Mouse (Mus musculus) CH12.LX (cell line): ENCODE results near the gene Baiap3. TPM values are rescaled to one million over a fixed set of nuclear protein-coding genes. Genes with fewer than 3 reads are reported as not detected.

Experiments
- DNase-seq: peaks from one replicate; pipeline ENCODE4 v3.0.0-alpha.2; 2013; ENCODE audit errors: extremely low read depth
- H3K27ac ChIP-seq: 2 replicates; pipeline ENCODE4 v1.5.1; 2012; ENCODE audit warnings: low read depth, mild to moderate bottlenecking, control low read depth, moderate library complexity; ENCODE audit not compliant: insufficient read depth
- H3K27me3 ChIP-seq: replicated peaks from 2 replicates; pipeline ENCODE3; 2012; ENCODE audit warnings: inconsistent platforms
- H3K36me3 ChIP-seq, 2 experiments: replicated peaks in 1 of 2; 2 replicates each; pipeline versions ENCODE3 to v1.6.1; 2012; ENCODE audit warnings: inconsistent platforms in 1 of 2, low read length in 1 of 2, mild to moderate bottlenecking in 1 of 2, mixed read lengths in 1 of 2, moderate library complexity in 1 of 2; ENCODE audit not compliant: control insufficient read depth in 1 of 2, insufficient read depth in 1 of 2
- H3K4me1 ChIP-seq, 2 experiments: 2 replicates each; pipeline ENCODE4 v1.6.1; 2012; ENCODE audit warnings: inconsistent platforms in 1 of 2, moderate library complexity in 1 of 2; ENCODE audit not compliant: insufficient read depth in 2 of 2, control insufficient read depth in 1 of 2
- H3K4me2 ChIP-seq: 2 replicates; pipeline ENCODE4 v1.6.1; 2012; ENCODE audit warnings: low read depth, mild to moderate bottlenecking, control low read depth; ENCODE audit not compliant: poor library complexity, insufficient read depth, severe bottlenecking
- H3K4me3 ChIP-seq, 3 experiments: fragments of 150-350 bp in 1 of 3; sonication (generic) in 1 of 3; replicated peaks in 1 of 3; 2 replicates each; pipeline versions ENCODE3 to v1.5.1; 2011 to 2012; ENCODE audit warnings: low read depth in 2 of 3, low read length in 2 of 3, mild to moderate bottlenecking in 2 of 3, moderate library complexity in 2 of 3, control low read depth in 1 of 3, improper control_type of control experiment in 1 of 3, inconsistent platforms in 1 of 3, mixed read lengths in 1 of 3; ENCODE audit not compliant: poor library complexity in 1 of 3
- H3K79me2 ChIP-seq: replicated peaks from 2 replicates; pipeline ENCODE4 v1.6.1; 2012; ENCODE audit warnings: mild to moderate bottlenecking, moderate library complexity; ENCODE audit not compliant: control insufficient read depth, poor library complexity, insufficient read depth, severe bottlenecking; ENCODE audit errors: extremely low read depth
- H3K9ac ChIP-seq: 2 replicates; pipeline ENCODE4 v1.6.1; 2012; ENCODE audit warnings: low read depth, mild to moderate bottlenecking, control low read depth, moderate library complexity; ENCODE audit not compliant: insufficient read depth
- H3K9me3 ChIP-seq: replicated peaks from 2 replicates; pipeline ENCODE3; 2012; ENCODE audit warnings: low read length, inconsistent platforms, mixed read lengths
- BHLHE40 ChIP-seq: IDR thresholded peaks from 2 replicates; pipeline ENCODE4 v1.6.1; 2011; ENCODE audit warnings: mild to moderate bottlenecking, low read depth, low read length, improper control_type of control experiment
- CHD1 ChIP-seq: IDR thresholded peaks from 2 replicates; pipeline ENCODE4 v1.6.1; 2012; ENCODE audit warnings: low read depth, low read length, improper control_type of control experiment, inconsistent platforms
- CHD2 ChIP-seq: IDR thresholded peaks from 2 replicates; pipeline ENCODE4 v1.6.1; 2011; ENCODE audit warnings: low read length, improper control_type of control experiment
- CTCF ChIP-seq, 2 experiments: IDR thresholded peaks in 1 of 2; conservative IDR thresholded peaks in 1 of 2; 2 replicates each; pipeline ENCODE4 v1.5.1; 2011 to 2012; ENCODE audit warnings: low read depth in 2 of 2, low read length in 2 of 2, improper control_type of control experiment in 1 of 2, inconsistent platforms in 1 of 2, mild to moderate bottlenecking in 1 of 2, moderate library complexity in 1 of 2
- ELF1 ChIP-seq: IDR thresholded peaks from 2 replicates; pipeline ENCODE4 v1.6.1; 2014; ENCODE audit warnings: low read depth, mild to moderate bottlenecking, inconsistent platforms, low read length, improper control_type of control experiment
- EP300 ChIP-seq: IDR thresholded peaks from 2 replicates; pipeline ENCODE4 v1.6.1; 2011; ENCODE audit warnings: low read length, improper control_type of control experiment
- HCFC1 ChIP-seq: IDR thresholded peaks from 2 replicates; pipeline ENCODE4 v1.6.1; 2012; ENCODE audit warnings: low read depth, mild to moderate bottlenecking, inconsistent platforms, low read length, improper control_type of control experiment
- IRF4 ChIP-seq: IDR thresholded peaks from 2 replicates; pipeline ENCODE4 v1.6.1; 2014; ENCODE audit warnings: low read depth, mild to moderate bottlenecking, inconsistent platforms, low read length, improper control_type of control experiment
- JUND ChIP-seq: conservative IDR thresholded peaks from 2 replicates; pipeline ENCODE4 v1.6.1; 2011; ENCODE audit warnings: low read depth, low read length, improper control_type of control experiment
- MAFK ChIP-seq: IDR thresholded peaks from 2 replicates; pipeline ENCODE4 v1.6.1; 2011; ENCODE audit warnings: low read length, improper control_type of control experiment; ENCODE audit not compliant: insufficient replicate concordance
- MAX ChIP-seq: IDR thresholded peaks from 2 replicates; pipeline ENCODE4 v1.6.1; 2011; ENCODE audit warnings: low read length, improper control_type of control experiment
- MAZ ChIP-seq: IDR thresholded peaks from 2 replicates; pipeline ENCODE4 v1.6.1; 2012; ENCODE audit warnings: low read depth, mild to moderate bottlenecking, inconsistent platforms, low read length, improper control_type of control experiment, moderate library complexity
- MEF2A ChIP-seq: IDR thresholded peaks from 2 replicates; pipeline ENCODE4 v1.6.1; 2014; ENCODE audit warnings: low read depth, mild to moderate bottlenecking, inconsistent platforms, low read length, improper control_type of control experiment, borderline replicate concordance
- MXI1 ChIP-seq: IDR thresholded peaks from 2 replicates; pipeline ENCODE4 v1.6.1; 2011; ENCODE audit warnings: mild to moderate bottlenecking, low read depth, low read length, improper control_type of control experiment
- MYC ChIP-seq: IDR thresholded peaks from 2 replicates; pipeline ENCODE4 v1.6.1; 2011; ENCODE audit warnings: low read depth, mild to moderate bottlenecking, improper control_type of control experiment, low read length
- NELFE ChIP-seq: IDR thresholded peaks from 2 replicates; pipeline ENCODE4 v1.6.1; 2011; ENCODE audit warnings: low read depth, low read length, improper control_type of control experiment
- NRF1 ChIP-seq: IDR thresholded peaks from 2 replicates; pipeline ENCODE4 v1.6.1; 2014; ENCODE audit warnings: low read depth, mild to moderate bottlenecking, inconsistent platforms, low read length, improper control_type of control experiment, moderate library complexity
- PAX5 ChIP-seq: IDR thresholded peaks from 2 replicates; pipeline ENCODE4 v1.6.1; 2012; ENCODE audit warnings: low read length, inconsistent platforms, mixed read lengths
- POLR2A ChIP-seq: IDR thresholded peaks from 2 replicates; pipeline ENCODE4 v1.6.1; 2011; ENCODE audit warnings: low read depth, mild to moderate bottlenecking, improper control_type of control experiment, low read length
- RAD21 ChIP-seq: IDR thresholded peaks from 2 replicates; pipeline ENCODE4 v1.6.1; 2011; ENCODE audit warnings: low read depth, mild to moderate bottlenecking, low read length, improper control_type of control experiment, moderate library complexity
- SMC3 ChIP-seq: IDR thresholded peaks from 2 replicates; pipeline ENCODE4 v1.6.1; 2011; ENCODE audit warnings: low read depth, low read length, improper control_type of control experiment
- TBP ChIP-seq: conservative IDR thresholded peaks from 2 replicates; pipeline ENCODE4 v1.6.1; 2011; ENCODE audit warnings: low read depth, low read length, improper control_type of control experiment
- TCF12 ChIP-seq: IDR thresholded peaks from 2 replicates; pipeline ENCODE4 v1.6.1; 2014; ENCODE audit warnings: low read depth, mild to moderate bottlenecking, inconsistent platforms, low read length, improper control_type of control experiment
- UBTF ChIP-seq: IDR thresholded peaks from 2 replicates; pipeline ENCODE4 v1.6.1; 2012; ENCODE audit warnings: low read depth, mild to moderate bottlenecking, inconsistent platforms, low read length, improper control_type of control experiment, moderate library complexity
- USF2 ChIP-seq: conservative IDR thresholded peaks from 2 replicates; pipeline ENCODE4 v1.6.1; 2011; ENCODE audit warnings: low read depth, low read length, improper control_type of control experiment
- ZKSCAN1 ChIP-seq: IDR thresholded peaks from 2 replicates; pipeline ENCODE4 v1.6.1; 2012; ENCODE audit warnings: low read depth, inconsistent platforms, low read length, improper control_type of control experiment, borderline replicate concordance
- ZMIZ1 ChIP-seq: IDR thresholded peaks from 2 replicates; pipeline ENCODE4 v1.6.1; 2012; ENCODE audit warnings: low read depth, mild to moderate bottlenecking, inconsistent platforms, low read length, improper control_type of control experiment
- ZNF384 ChIP-seq: IDR thresholded peaks from 2 replicates; pipeline ENCODE4 v1.6.1; 2012; ENCODE audit warnings: low read depth, low read length, improper control_type of control experiment, inconsistent platforms
- dilution Hi-C: fragments of 300-500 bp; cut with MboI; formaldehyde crosslinking; loops from 2 replicates; pipeline ENCODE4 v1.14.3; 2020; ENCODE audit warnings: low sequenced_read_pairs; ENCODE audit not compliant: extremely low pct_unique_long_range_greater_than_20kb, extremely low pct_ligation_motif_present
- in situ Hi-C: fragments of 300-500 bp; cut with MboI; formaldehyde crosslinking; loops from 3 replicates; pipeline ENCODE4 v1.14.3; 2019; ENCODE audit warnings: low sequenced_read_pairs, low pct_ligation_motif_present, low pct_unique_long_range_greater_than_20kb, mixed read lengths
- polyA plus RNA-seq: library from polyadenylated mRNA; unstranded; fragments of >175 nt; gene quantifications from 2 replicates; pipeline ENCODE4 v1.2.1, GENCODE M21; 2012; ENCODE audit warnings: low read depth; ENCODE audit not compliant: insufficient read length
- total RNA-seq, 2 experiments: library from RNA; depleted of rRNA; stranded (reverse); fragments of 300-350 nt in 1 of 2; fragments of >200 nt in 1 of 2; gene quantifications; 2 replicates each; pipeline ENCODE4 v1.2.3; 2012 to 2014

Gene Baiap3
- total and polyA plus RNA-seq, 3 experiments: 0.19 to 0.21 TPM; not detected in 1

DNA sequence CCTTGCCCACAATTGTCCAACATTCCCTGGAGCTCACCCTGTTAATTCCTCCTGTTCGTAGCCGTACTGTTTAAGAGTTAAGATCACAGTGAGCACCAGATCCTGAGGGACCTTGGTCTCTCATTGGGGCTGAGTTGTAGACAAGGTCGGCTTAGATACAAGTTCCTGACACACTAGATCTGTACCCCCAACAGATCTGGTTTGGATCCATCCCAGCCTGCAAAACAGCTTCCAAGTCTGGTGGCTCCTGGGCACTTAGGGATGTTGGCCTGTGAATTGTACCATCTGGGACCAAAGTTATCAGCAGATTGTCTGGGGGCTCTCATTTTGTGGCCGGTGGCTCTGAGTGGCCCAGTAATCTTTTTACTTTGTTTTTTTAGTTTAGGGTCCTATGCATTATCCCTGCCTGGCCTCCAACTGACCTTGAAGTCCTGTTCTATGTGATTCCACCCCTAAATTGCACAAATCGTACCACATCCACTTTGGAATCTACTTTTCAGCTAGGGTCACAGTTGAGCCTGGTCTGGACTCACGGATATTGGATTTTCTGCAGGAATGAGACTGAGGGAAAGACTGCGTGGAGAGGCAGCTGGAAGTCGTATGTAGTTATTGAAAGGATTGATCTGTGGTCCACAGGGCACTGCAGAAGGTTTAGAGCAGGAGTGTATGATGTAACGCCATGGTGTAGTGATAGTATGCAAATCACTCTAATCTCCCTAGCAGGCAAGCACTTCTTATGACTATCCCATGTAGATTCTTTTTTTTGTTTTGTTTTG, 18.6 kb upstream of the Baiap3 start, which contains the start of gene Ube2i:
TSS of gene Ube2i (minus strand) at position 52 of the 776 bp plus-strand sequence.
- Histone ChIP-seq H3K9me3 (no peaks in the 10 kb centered on the region), H3K27me3 (peaks cover 23% of the 10 kb centered on the region), H3K4me1 (peaks cover 9 to 31% of the 10 kb centered on the region in 2 experiments), H3K79me2 (peaks cover 34% of the 10 kb centered on the region), H3K4me3 (peak within 1 kb of the TSS; percentile 98 to 100 (median 98)), H3K9ac (peak within 1 kb of the TSS; percentile 100), H3K27ac (peak within 1 kb of the TSS; percentile 88), H3K36me3 (peaks cover 2 to 17% of the 10 kb centered on the region in 2 experiments), H3K4me2 (peak within 1 kb of the TSS; percentile 49)
- dilution Hi-C loops: no loop called here
- no peak for TF ChIP-seq POLR2A
- no peak for TF ChIP-seq MYC
- no peak for TF ChIP-seq JUND
- TF ChIP-seq PAX5: no peak
- TF ChIP-seq SMC3: no peak
- TF ChIP-seq NELFE: no peak
- TF ChIP-seq RAD21: no peak
- no peak for TF ChIP-seq CTCF (conservative IDR thresholded peaks at IDR 0.05 in 1 of 2, IDR thresholded peaks at IDR 0.05 in 1 of 2; ENCODE audit: low read depth in 2 of 2, low read length in 2 of 2)
- no peak for TF ChIP-seq ZKSCAN1
- no peak for TF ChIP-seq MAX
- no peak for TF ChIP-seq ZNF384
- TF ChIP-seq CHD1: no peak
- no peak for TF ChIP-seq UBTF
- in situ Hi-C loops: loop anchor here (5.0 to 10.0 kb wide), 3 partner anchors 37 to 162 kb away; partner anchors contain the start of genes BC003965 and Unkl
- DNase-seq: no peak

DNA sequence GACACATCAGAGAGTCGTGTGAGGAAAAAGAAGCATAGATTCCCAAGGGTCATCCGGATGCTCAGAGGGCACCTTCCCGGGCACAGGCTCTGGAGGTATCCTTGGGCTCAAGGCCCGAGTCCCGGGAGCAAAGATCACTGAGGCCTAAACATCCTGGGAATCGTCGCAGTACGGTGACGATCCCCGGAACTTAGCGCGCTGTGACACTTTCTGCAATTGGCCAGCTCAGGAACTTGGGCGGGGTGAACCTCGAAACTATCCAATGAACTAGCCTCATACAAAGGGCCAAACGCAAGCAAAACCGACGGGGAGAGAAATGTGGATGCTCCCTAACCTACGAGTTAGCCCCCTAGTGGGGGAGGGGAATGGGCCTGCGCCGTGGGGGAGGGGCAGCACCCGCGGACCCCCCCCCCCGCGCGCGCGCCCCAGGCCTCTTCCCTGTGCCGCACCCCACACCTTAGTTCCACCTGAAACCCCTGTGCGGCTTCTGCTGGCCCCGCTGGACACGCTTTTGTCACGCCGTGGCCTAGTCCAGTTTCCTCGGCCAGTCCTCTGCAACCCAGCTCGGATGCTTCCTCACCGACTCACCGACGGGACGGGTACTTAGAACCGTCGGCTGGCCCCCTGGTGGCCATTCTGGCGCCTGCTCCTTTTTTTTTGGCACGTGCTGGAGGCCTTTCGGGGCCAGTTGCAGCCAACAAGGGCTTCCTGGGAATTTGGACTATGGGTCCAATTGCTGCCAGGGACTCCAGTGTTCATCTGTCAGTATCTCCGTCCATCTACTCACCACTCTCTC, 17.7 kb upstream of the Baiap3 start:
- dilution Hi-C loops (no loop called here), in situ Hi-C loops (loop anchor here (5.0 to 10.0 kb wide), 2 partner anchors 37 to 89 kb away; partner anchors contain the start of genes BC003965 and Unkl)
- no peaks in the 10 kb centered on the region for H3K9me3 ChIP-seq
- peak overlapping the region; percentile 98 to 100 (median 98) for H3K4me3 ChIP-seq
- DNase-seq: peak; percentile 96
- H3K27ac ChIP-seq: peak overlapping the region; percentile 88
- peak overlapping the region; percentile 100 for H3K9ac ChIP-seq
- peaks cover 19% of the 10 kb centered on the region for H3K27me3 ChIP-seq
- H3K4me1 ChIP-seq: peaks cover 11 to 36% of the 10 kb centered on the region in 2 experiments
- H3K36me3 ChIP-seq: peaks cover 10 to 25% of the 10 kb centered on the region in 2 experiments
- H3K79me2 ChIP-seq: peaks cover 43% of the 10 kb centered on the region
- H3K4me2 ChIP-seq: peak overlapping the region; percentile 49
- TF ChIP-seq MAFK: 0 out of 2 replicates have a peak, but pooled peaks have one; percentile 36
- peak; percentile 58 for TF ChIP-seq ZNF384
- TF ChIP-seq SMC3: peak; percentile 44
- 0 out of 2 replicates have a peak, but pooled peaks have one; percentile 46 for TF ChIP-seq ZMIZ1
- TF ChIP-seq HCFC1: peak; percentile 63; the same call in 1 of the 2 replicates
- no peak for TF ChIP-seq TBP
- TF ChIP-seq UBTF: peak; percentile 91
- peak; percentile 100 for TF ChIP-seq BHLHE40
- TF ChIP-seq MAX: peak; percentile 96
- TF ChIP-seq ELF1: peak; percentile 66
- peak; percentile 91 for TF ChIP-seq MAZ
- peak; percentile 66; the same call in 1 of the 2 replicates for TF ChIP-seq MXI1
- no peak for TF ChIP-seq EP300
- TF ChIP-seq IRF4: peak; percentile 66; the same call in 1 of the 2 replicates
- TF ChIP-seq TCF12: peak; percentile 69
- TF ChIP-seq MEF2A: peak; percentile 59; the same call in 1 of the 2 replicates
- TF ChIP-seq CTCF (conservative IDR thresholded peaks at IDR 0.05 in 1 of 2, IDR thresholded peaks at IDR 0.05 in 1 of 2; ENCODE audit: low read depth in 2 of 2, low read length in 2 of 2): peak; percentile 29 to 77; a peak in 3 of 4 replicates
- peak; percentile 97 for TF ChIP-seq MYC
- 0 out of 2 replicates have a peak, but pooled peaks have one; percentile 15 for TF ChIP-seq NRF1
- TF ChIP-seq CHD1: no peak
- no peak for TF ChIP-seq JUND
- no peak for TF ChIP-seq USF2
- TF ChIP-seq CHD2: peak; percentile 98
